Mouse (Mus musculus) CH12.LX (cell line): ENCODE results near the gene Syn3. TPM values are rescaled to one million over a fixed set of nuclear protein-coding genes. Genes with fewer than 3 reads are reported as not detected.

Experiments
- DNase-seq: peaks from one replicate; pipeline ENCODE4 v3.0.0-alpha.2; 2013; ENCODE audit errors: extremely low read depth
- H3K27ac ChIP-seq: 2 replicates; pipeline ENCODE4 v1.5.1; 2012; ENCODE audit warnings: low read depth, mild to moderate bottlenecking, control low read depth, moderate library complexity; ENCODE audit not compliant: insufficient read depth
- H3K27me3 ChIP-seq: replicated peaks from 2 replicates; pipeline ENCODE3; 2012; ENCODE audit warnings: inconsistent platforms
- H3K36me3 ChIP-seq, 2 experiments: replicated peaks in 1 of 2; 2 replicates each; pipeline versions ENCODE3 to v1.6.1; 2012; ENCODE audit warnings: inconsistent platforms in 1 of 2, low read length in 1 of 2, mild to moderate bottlenecking in 1 of 2, mixed read lengths in 1 of 2, moderate library complexity in 1 of 2; ENCODE audit not compliant: control insufficient read depth in 1 of 2, insufficient read depth in 1 of 2
- H3K4me1 ChIP-seq, 2 experiments: 2 replicates each; pipeline ENCODE4 v1.6.1; 2012; ENCODE audit warnings: inconsistent platforms in 1 of 2, moderate library complexity in 1 of 2; ENCODE audit not compliant: insufficient read depth in 2 of 2, control insufficient read depth in 1 of 2
- H3K4me2 ChIP-seq: 2 replicates; pipeline ENCODE4 v1.6.1; 2012; ENCODE audit warnings: low read depth, mild to moderate bottlenecking, control low read depth; ENCODE audit not compliant: poor library complexity, insufficient read depth, severe bottlenecking
- H3K4me3 ChIP-seq, 3 experiments: fragments of 150-350 bp in 1 of 3; sonication (generic) in 1 of 3; replicated peaks in 1 of 3; 2 replicates each; pipeline versions ENCODE3 to v1.5.1; 2011 to 2012; ENCODE audit warnings: low read depth in 2 of 3, low read length in 2 of 3, mild to moderate bottlenecking in 2 of 3, moderate library complexity in 2 of 3, control low read depth in 1 of 3, improper control_type of control experiment in 1 of 3, inconsistent platforms in 1 of 3, mixed read lengths in 1 of 3; ENCODE audit not compliant: poor library complexity in 1 of 3
- H3K79me2 ChIP-seq: replicated peaks from 2 replicates; pipeline ENCODE4 v1.6.1; 2012; ENCODE audit warnings: mild to moderate bottlenecking, moderate library complexity; ENCODE audit not compliant: control insufficient read depth, poor library complexity, insufficient read depth, severe bottlenecking; ENCODE audit errors: extremely low read depth
- H3K9ac ChIP-seq: 2 replicates; pipeline ENCODE4 v1.6.1; 2012; ENCODE audit warnings: low read depth, mild to moderate bottlenecking, control low read depth, moderate library complexity; ENCODE audit not compliant: insufficient read depth
- H3K9me3 ChIP-seq: replicated peaks from 2 replicates; pipeline ENCODE3; 2012; ENCODE audit warnings: low read length, inconsistent platforms, mixed read lengths
- BHLHE40 ChIP-seq: IDR thresholded peaks from 2 replicates; pipeline ENCODE4 v1.6.1; 2011; ENCODE audit warnings: mild to moderate bottlenecking, low read depth, low read length, improper control_type of control experiment
- CTCF ChIP-seq, 2 experiments: IDR thresholded peaks in 1 of 2; conservative IDR thresholded peaks in 1 of 2; 2 replicates each; pipeline ENCODE4 v1.5.1; 2011 to 2012; ENCODE audit warnings: low read depth in 2 of 2, low read length in 2 of 2, improper control_type of control experiment in 1 of 2, inconsistent platforms in 1 of 2, mild to moderate bottlenecking in 1 of 2, moderate library complexity in 1 of 2
- E2F4 ChIP-seq: IDR thresholded peaks from 2 replicates; pipeline ENCODE4 v1.6.1; 2011; ENCODE audit warnings: low read depth, low read length, improper control_type of control experiment; ENCODE audit not compliant: insufficient replicate concordance
- ELF1 ChIP-seq: IDR thresholded peaks from 2 replicates; pipeline ENCODE4 v1.6.1; 2014; ENCODE audit warnings: low read depth, mild to moderate bottlenecking, inconsistent platforms, low read length, improper control_type of control experiment
- EP300 ChIP-seq: IDR thresholded peaks from 2 replicates; pipeline ENCODE4 v1.6.1; 2011; ENCODE audit warnings: low read length, improper control_type of control experiment
- ETS1 ChIP-seq: conservative IDR thresholded peaks from 2 replicates; pipeline ENCODE4 v1.6.1; 2012; ENCODE audit warnings: low read depth, mild to moderate bottlenecking, inconsistent platforms, low read length, improper control_type of control experiment, moderate library complexity
- GABPA ChIP-seq: IDR thresholded peaks from 2 replicates; pipeline ENCODE4 v1.6.1; 2012; ENCODE audit warnings: low read depth, low read length, improper control_type of control experiment, inconsistent platforms; ENCODE audit not compliant: insufficient replicate concordance
- HCFC1 ChIP-seq: IDR thresholded peaks from 2 replicates; pipeline ENCODE4 v1.6.1; 2012; ENCODE audit warnings: low read depth, mild to moderate bottlenecking, inconsistent platforms, low read length, improper control_type of control experiment
- IRF4 ChIP-seq: IDR thresholded peaks from 2 replicates; pipeline ENCODE4 v1.6.1; 2014; ENCODE audit warnings: low read depth, mild to moderate bottlenecking, inconsistent platforms, low read length, improper control_type of control experiment
- JUN ChIP-seq: IDR thresholded peaks from 2 replicates; pipeline ENCODE4 v1.6.1; 2011; ENCODE audit warnings: low read depth, mild to moderate bottlenecking, low read length, improper control_type of control experiment, moderate library complexity; ENCODE audit not compliant: insufficient read depth
- KAT2A ChIP-seq: IDR thresholded peaks from 2 replicates; pipeline ENCODE4 v1.6.1; 2012; ENCODE audit warnings: low read length, improper control_type of control experiment, inconsistent platforms; ENCODE audit not compliant: insufficient replicate concordance
- MAZ ChIP-seq: IDR thresholded peaks from 2 replicates; pipeline ENCODE4 v1.6.1; 2012; ENCODE audit warnings: low read depth, mild to moderate bottlenecking, inconsistent platforms, low read length, improper control_type of control experiment, moderate library complexity
- MEF2A ChIP-seq: IDR thresholded peaks from 2 replicates; pipeline ENCODE4 v1.6.1; 2014; ENCODE audit warnings: low read depth, mild to moderate bottlenecking, inconsistent platforms, low read length, improper control_type of control experiment, borderline replicate concordance
- MYC ChIP-seq: IDR thresholded peaks from 2 replicates; pipeline ENCODE4 v1.6.1; 2011; ENCODE audit warnings: low read depth, mild to moderate bottlenecking, improper control_type of control experiment, low read length
- NRF1 ChIP-seq: IDR thresholded peaks from 2 replicates; pipeline ENCODE4 v1.6.1; 2014; ENCODE audit warnings: low read depth, mild to moderate bottlenecking, inconsistent platforms, low read length, improper control_type of control experiment, moderate library complexity
- PAX5 ChIP-seq: IDR thresholded peaks from 2 replicates; pipeline ENCODE4 v1.6.1; 2012; ENCODE audit warnings: low read length, inconsistent platforms, mixed read lengths
- RAD21 ChIP-seq: IDR thresholded peaks from 2 replicates; pipeline ENCODE4 v1.6.1; 2011; ENCODE audit warnings: low read depth, mild to moderate bottlenecking, low read length, improper control_type of control experiment, moderate library complexity
- RCOR1 ChIP-seq: conservative IDR thresholded peaks from 2 replicates; pipeline ENCODE4 v1.6.1; 2012; ENCODE audit warnings: low read depth, mild to moderate bottlenecking, inconsistent platforms, low read length, improper control_type of control experiment
- SIN3A ChIP-seq: IDR thresholded peaks from 2 replicates; pipeline ENCODE4 v1.6.1; 2012; ENCODE audit warnings: low read length, improper control_type of control experiment, inconsistent platforms
- TBP ChIP-seq: conservative IDR thresholded peaks from 2 replicates; pipeline ENCODE4 v1.6.1; 2011; ENCODE audit warnings: low read depth, low read length, improper control_type of control experiment
- UBTF ChIP-seq: IDR thresholded peaks from 2 replicates; pipeline ENCODE4 v1.6.1; 2012; ENCODE audit warnings: low read depth, mild to moderate bottlenecking, inconsistent platforms, low read length, improper control_type of control experiment, moderate library complexity
- ZKSCAN1 ChIP-seq: IDR thresholded peaks from 2 replicates; pipeline ENCODE4 v1.6.1; 2012; ENCODE audit warnings: low read depth, inconsistent platforms, low read length, improper control_type of control experiment, borderline replicate concordance
- ZMIZ1 ChIP-seq: IDR thresholded peaks from 2 replicates; pipeline ENCODE4 v1.6.1; 2012; ENCODE audit warnings: low read depth, mild to moderate bottlenecking, inconsistent platforms, low read length, improper control_type of control experiment
- dilution Hi-C: fragments of 300-500 bp; cut with MboI; formaldehyde crosslinking; loops from 2 replicates; pipeline ENCODE4 v1.14.3; 2020; ENCODE audit warnings: low sequenced_read_pairs; ENCODE audit not compliant: extremely low pct_unique_long_range_greater_than_20kb, extremely low pct_ligation_motif_present
- in situ Hi-C: fragments of 300-500 bp; cut with MboI; formaldehyde crosslinking; loops from 3 replicates; pipeline ENCODE4 v1.14.3; 2019; ENCODE audit warnings: low sequenced_read_pairs, low pct_ligation_motif_present, low pct_unique_long_range_greater_than_20kb, mixed read lengths
- polyA plus RNA-seq: library from polyadenylated mRNA; unstranded; fragments of >175 nt; gene quantifications from 2 replicates; pipeline ENCODE4 v1.2.1, GENCODE M21; 2012; ENCODE audit warnings: low read depth; ENCODE audit not compliant: insufficient read length
- total RNA-seq, 2 experiments: library from RNA; depleted of rRNA; stranded (reverse); fragments of 300-350 nt in 1 of 2; fragments of >200 nt in 1 of 2; gene quantifications; 2 replicates each; pipeline ENCODE4 v1.2.3; 2012 to 2014

Gene Syn3
- total and polyA plus RNA-seq, 3 experiments, result 2.8 to 8.9 (median 5.6) TPM

DNA sequence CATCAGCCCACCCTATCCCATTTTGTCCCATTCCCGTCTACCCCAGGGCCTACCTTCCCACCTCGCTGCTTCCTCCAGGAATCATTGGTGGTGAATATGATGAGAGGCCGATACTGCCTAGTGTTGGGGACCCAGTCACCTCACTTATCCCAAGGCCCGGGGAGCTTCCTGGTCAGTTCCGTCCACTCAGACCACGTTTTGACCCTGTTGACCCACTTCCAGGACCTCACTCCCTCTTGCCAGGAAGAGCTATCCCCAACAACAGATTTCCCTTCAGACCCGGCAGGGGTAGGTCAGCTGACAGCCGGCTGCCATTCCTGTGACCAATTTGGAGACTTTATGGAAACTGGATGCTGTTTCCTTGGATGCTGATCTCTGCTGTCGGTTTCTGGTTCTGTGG is 450.9 kb downstream of the Syn3 start:
- Histone ChIP-seq H3K4me2 (no peak overlapping the region), H3K4me1 (no peaks in the 10 kb centered on the region), H3K9me3 (no peaks in the 10 kb centered on the region), H3K36me3 (peaks cover 25 to 88% of the 10 kb centered on the region in 2 experiments), H3K27ac (no peak overlapping the region), H3K79me2 (no peaks in the 10 kb centered on the region), H3K27me3 (no peaks in the 10 kb centered on the region), H3K9ac (no peak overlapping the region), H3K4me3 (no peak overlapping the region)
- dilution Hi-C loops, result no loop called here
- in situ Hi-C loops, result no loop called here
- no peak for DNase-seq
- TF ChIP-seq GABPA (no peak), TBP (no peak), NRF1 (no peak), EP300 (no peak), E2F4 (no peak), ETS1 (no peak), MAZ (no peak), KAT2A (no peak), ZKSCAN1 (no peak), RCOR1 (no peak), RAD21 (no peak), ELF1 (no peak), CTCF (conservative IDR thresholded peaks at IDR 0.05 in 1 of 2, IDR thresholded peaks at IDR 0.05 in 1 of 2; ENCODE audit: low read depth in 2 of 2, low read length in 2 of 2) (no peak)

GRCm38 (mm10) chr10:86046371-86046770 is 452.3 kb downstream of the Syn3 start:
- no peaks in the 10 kb centered on the region for H3K27me3 ChIP-seq
- no peak for DNase-seq
- H3K36me3 ChIP-seq, result peaks cover 29 to 86% of the 10 kb centered on the region in 2 experiments
- no peak overlapping the region for H3K9ac ChIP-seq
- no peaks in the 10 kb centered on the region for H3K4me1 ChIP-seq
- TF ChIP-seq ELF1, result no peak
- TF ChIP-seq ETS1, result no peak
- TF ChIP-seq IRF4, result no peak
- no peak for TF ChIP-seq MEF2A
- no peak for TF ChIP-seq E2F4
- no peak for TF ChIP-seq RCOR1
- no peak for TF ChIP-seq NRF1
- no peak for TF ChIP-seq ZKSCAN1
- TF ChIP-seq BHLHE40, result no peak
- TF ChIP-seq JUN, result no peak
- TF ChIP-seq HCFC1, result no peak
- TF ChIP-seq UBTF, result no peak
- no peak for TF ChIP-seq MYC
- no peak for TF ChIP-seq CTCF (conservative IDR thresholded peaks at IDR 0.05 in 1 of 2, IDR thresholded peaks at IDR 0.05 in 1 of 2; ENCODE audit: low read depth in 2 of 2, low read length in 2 of 2)
- TF ChIP-seq PAX5, result no peak
- no peak for TF ChIP-seq SIN3A
- TF ChIP-seq ZMIZ1, result no peak
- H3K4me2 ChIP-seq, result no peak overlapping the region
- no peak overlapping the region for H3K4me3 ChIP-seq
- dilution Hi-C loops, result no loop called here
- H3K9me3 ChIP-seq, result no peaks in the 10 kb centered on the region
- in situ Hi-C loops, result no loop called here
- no peaks in the 10 kb centered on the region for H3K79me2 ChIP-seq
- no peak overlapping the region for H3K27ac ChIP-seq
